Mouse (Mus musculus): ENCODE measurements around the gene Gm10577. TPM values are rescaled to one million over a fixed set of nuclear protein-coding genes. Genes with fewer than 3 reads are reported as not detected.
A peak's percentile ranks its signal among the peaks of the same experiment; 100 is the strongest.

Gene Gm10577
- polyA plus RNA-seq, 1 experiment from 2014 or later: not detected

DNA sequence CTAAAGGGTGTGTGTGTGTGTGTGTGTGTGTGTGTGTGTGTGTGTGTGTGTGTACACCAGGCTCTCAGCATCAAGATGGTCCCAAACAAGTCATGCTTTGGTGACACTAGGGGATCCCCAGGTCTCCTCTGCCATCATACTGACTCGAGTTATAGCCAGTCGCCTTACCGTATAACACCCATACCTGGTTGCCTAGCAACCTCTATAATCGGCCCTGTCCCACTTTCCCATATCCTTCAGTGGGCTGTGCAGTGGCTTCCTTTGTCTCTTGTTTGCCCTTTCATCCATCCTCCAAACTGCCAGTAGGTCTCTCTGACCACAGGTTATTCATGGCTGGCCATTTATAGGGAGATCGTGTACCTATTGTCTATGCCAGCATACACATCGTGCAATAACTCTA is 19.4 kb downstream of the Gm10577 start:
- no peak overlapping the region for H3K9ac ChIP-seq (replicated peaks; ENCODE audit: low read depth, low read length)
- H3K4me3 ChIP-seq (ENCODE audit: low read depth, low read length): no peak overlapping the region
- no peak overlapping the region for H3K27ac ChIP-seq (ENCODE audit: low read depth, low read length)
- H3K4me1 ChIP-seq (ENCODE audit: control insufficient read depth, insufficient read depth, low read length): no peaks in the 10 kb centered on the region
- 0 out of 2 replicates have a peak, but pooled peaks have one; percentile 38 for ATAC-seq (ENCODE audit: low read depth)
- no peaks in the 10 kb centered on the region for H3K27me3 ChIP-seq (ENCODE audit: control insufficient read depth, insufficient read depth, low read length)
- no peaks in the 10 kb centered on the region for H3K9me3 ChIP-seq (ENCODE audit: control insufficient read depth, low read length)
- H3K36me3 ChIP-seq (ENCODE audit: control insufficient read depth, insufficient read depth, low read length): 0 out of 2 replicates have a peak, but pooled peaks cover 5% of the 10 kb centered on the region
- no peak overlapping the region for H3K4me2 ChIP-seq (ENCODE audit: low read depth, low read length)
- WGBS: 55% methylated on average over 6 of the region's 6 CpGs

DNA sequence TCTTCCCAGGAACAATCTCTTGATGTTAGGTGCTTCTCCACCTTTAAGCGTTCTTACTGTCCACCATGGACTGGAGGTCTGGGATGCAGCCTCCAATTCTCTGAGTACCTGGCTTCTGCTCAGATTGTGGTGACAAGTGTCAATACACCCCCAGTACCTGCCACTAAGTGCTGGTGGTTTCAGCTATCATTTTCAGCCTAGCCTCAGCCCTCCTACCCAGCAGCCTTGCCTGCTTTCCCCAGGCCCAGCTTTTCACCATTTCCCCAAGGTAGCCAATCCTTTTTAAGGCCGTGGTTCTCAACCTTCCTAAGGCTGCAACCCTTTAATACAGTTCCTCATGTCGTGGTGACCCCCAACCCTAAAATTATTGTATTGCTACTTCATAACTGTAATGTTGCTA is 19.9 kb downstream of the Gm10577 start:
- ATAC-seq (ENCODE audit: low read depth): no peak
- Histone ChIP-seq H3K27me3 (ENCODE audit: control insufficient read depth, insufficient read depth, low read length) (no peaks in the 10 kb centered on the region), H3K27ac (ENCODE audit: low read depth, low read length) (no peak overlapping the region), H3K36me3 (ENCODE audit: control insufficient read depth, insufficient read depth, low read length) (0 out of 2 replicates have a peak, but pooled peaks cover 5% of the 10 kb centered on the region), H3K9me3 (ENCODE audit: control insufficient read depth, low read length) (no peaks in the 10 kb centered on the region), H3K9ac (replicated peaks; ENCODE audit: low read depth, low read length) (no peak overlapping the region), H3K4me2 (ENCODE audit: low read depth, low read length) (no peak overlapping the region), H3K4me3 (ENCODE audit: low read depth, low read length) (no peak overlapping the region), H3K4me1 (ENCODE audit: control insufficient read depth, insufficient read depth, low read length) (no peaks in the 10 kb centered on the region)
- WGBS: over 99% methylated on average over 3 of the region's 3 CpGs

DNA sequence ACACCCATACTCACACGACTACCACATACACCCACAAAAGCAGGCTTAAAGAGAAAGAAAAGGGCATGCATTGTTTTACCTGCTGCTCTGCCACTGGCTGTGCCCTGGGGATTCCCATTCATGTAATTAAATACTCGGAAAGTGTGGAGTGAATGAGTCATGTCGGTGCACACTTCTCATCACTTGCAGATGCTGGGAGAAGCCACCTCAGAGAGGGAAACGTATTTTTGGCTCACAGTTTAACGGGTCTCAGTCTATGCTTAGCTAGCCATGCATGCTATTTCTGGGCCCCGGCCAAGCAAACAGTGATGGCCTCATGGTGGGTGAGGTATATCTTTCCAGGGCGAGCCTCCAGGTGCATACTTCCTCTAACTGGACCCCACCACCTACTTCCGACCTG is 21.6 kb downstream of the Gm10577 start:
- H3K4me2 ChIP-seq (ENCODE audit: low read depth, low read length): no peak overlapping the region
- ATAC-seq (ENCODE audit: low read depth): no peak
- no peaks in the 10 kb centered on the region for H3K27me3 ChIP-seq (ENCODE audit: control insufficient read depth, insufficient read depth, low read length)
- H3K9ac ChIP-seq (replicated peaks; ENCODE audit: low read depth, low read length): no peak overlapping the region
- no peaks in the 10 kb centered on the region for H3K4me1 ChIP-seq (ENCODE audit: control insufficient read depth, insufficient read depth, low read length)
- H3K36me3 ChIP-seq (ENCODE audit: control insufficient read depth, insufficient read depth, low read length): 0 out of 2 replicates have a peak, but pooled peaks cover 5% of the 10 kb centered on the region
- no peak overlapping the region for H3K4me3 ChIP-seq (ENCODE audit: low read depth, low read length)
- H3K9me3 ChIP-seq (ENCODE audit: control insufficient read depth, low read length): no peaks in the 10 kb centered on the region
- H3K27ac ChIP-seq (ENCODE audit: low read depth, low read length): no peak overlapping the region
- WGBS: 82% methylated on average over 8 of the region's 8 CpGs

DNA sequence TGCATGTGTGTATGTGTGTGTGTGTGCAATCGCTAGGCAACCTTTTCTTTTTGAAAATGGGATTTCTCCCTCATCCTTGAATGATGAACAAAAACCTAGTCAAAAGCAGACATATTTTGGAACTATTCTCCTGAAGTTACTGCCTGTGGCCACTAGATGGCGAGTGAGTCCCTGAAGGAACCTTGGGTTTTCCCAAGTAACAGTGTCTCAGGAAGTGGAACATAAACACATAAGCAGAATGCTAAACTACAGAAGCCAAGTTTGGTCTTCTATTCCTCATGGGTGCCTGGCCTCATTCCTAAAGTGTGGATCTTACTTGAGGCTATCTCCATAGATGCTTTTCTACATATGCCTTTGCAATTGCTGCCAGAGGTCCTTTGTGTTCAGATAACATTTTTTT is 22.4 kb downstream of the Gm10577 start:
- Histone ChIP-seq H3K9ac (replicated peaks; ENCODE audit: low read depth, low read length) (no peak overlapping the region), H3K27ac (ENCODE audit: low read depth, low read length) (no peak overlapping the region), H3K27me3 (ENCODE audit: control insufficient read depth, insufficient read depth, low read length) (no peaks in the 10 kb centered on the region), H3K9me3 (ENCODE audit: control insufficient read depth, low read length) (no peaks in the 10 kb centered on the region), H3K4me2 (ENCODE audit: low read depth, low read length) (no peak overlapping the region), H3K4me1 (ENCODE audit: control insufficient read depth, insufficient read depth, low read length) (no peaks in the 10 kb centered on the region), H3K4me3 (ENCODE audit: low read depth, low read length) (no peak overlapping the region), H3K36me3 (ENCODE audit: control insufficient read depth, insufficient read depth, low read length) (0 out of 2 replicates have a peak, but pooled peaks cover 3% of the 10 kb centered on the region)
- WGBS: 27% methylated on average over 2 of the region's 2 CpGs
- ATAC-seq (ENCODE audit: low read depth): no peak

DNA sequence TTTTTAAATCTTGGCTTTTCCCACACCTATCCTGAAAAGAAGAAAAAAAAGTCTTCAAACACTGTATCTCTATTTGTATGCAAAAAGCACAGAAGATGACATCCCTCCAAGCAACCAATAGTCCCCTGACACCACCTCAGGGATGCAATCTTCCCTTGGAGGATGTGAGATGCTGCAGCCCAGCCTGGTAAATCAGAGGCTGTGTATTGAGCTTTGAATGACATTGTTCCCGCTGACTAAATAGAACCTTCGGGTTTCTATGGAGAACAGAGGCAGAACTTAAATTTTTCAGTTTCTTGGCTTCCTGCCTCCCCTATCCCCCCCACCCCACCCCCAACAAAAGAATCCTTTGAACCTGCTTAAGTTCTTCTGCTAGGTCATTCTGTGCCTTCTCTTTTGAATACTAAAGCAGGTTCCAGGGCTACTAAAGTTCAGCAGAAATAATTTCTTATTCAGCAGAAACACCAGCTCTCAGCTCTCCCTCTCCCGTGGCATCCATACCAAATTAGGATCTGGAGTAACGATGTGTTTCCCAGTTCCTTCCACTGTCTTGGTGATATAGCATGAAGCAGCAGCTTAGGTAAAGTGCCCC is 24.3 kb downstream of the Gm10577 start:
- ATAC-seq (ENCODE audit: low read depth): no peak; the same call in 1 of the 2 replicates
- no peak overlapping the region for H3K27ac ChIP-seq (ENCODE audit: low read depth, low read length)
- WGBS: 40% methylated on average over 4 of the region's 4 CpGs
- no peak overlapping the region for H3K4me2 ChIP-seq (ENCODE audit: low read depth, low read length)
- 0 out of 2 replicates have a peak, but pooled peaks cover 1% of the 10 kb centered on the region for H3K4me1 ChIP-seq (ENCODE audit: control insufficient read depth, insufficient read depth, low read length)
- no peaks in the 10 kb centered on the region for H3K36me3 ChIP-seq (ENCODE audit: control insufficient read depth, insufficient read depth, low read length)
- no peaks in the 10 kb centered on the region for H3K9me3 ChIP-seq (ENCODE audit: control insufficient read depth, low read length)
- H3K4me3 ChIP-seq (ENCODE audit: low read depth, low read length): no peak overlapping the region
- H3K9ac ChIP-seq (replicated peaks; ENCODE audit: low read depth, low read length): no peak overlapping the region
- H3K27me3 ChIP-seq (ENCODE audit: control insufficient read depth, insufficient read depth, low read length): no peaks in the 10 kb centered on the region

DNA sequence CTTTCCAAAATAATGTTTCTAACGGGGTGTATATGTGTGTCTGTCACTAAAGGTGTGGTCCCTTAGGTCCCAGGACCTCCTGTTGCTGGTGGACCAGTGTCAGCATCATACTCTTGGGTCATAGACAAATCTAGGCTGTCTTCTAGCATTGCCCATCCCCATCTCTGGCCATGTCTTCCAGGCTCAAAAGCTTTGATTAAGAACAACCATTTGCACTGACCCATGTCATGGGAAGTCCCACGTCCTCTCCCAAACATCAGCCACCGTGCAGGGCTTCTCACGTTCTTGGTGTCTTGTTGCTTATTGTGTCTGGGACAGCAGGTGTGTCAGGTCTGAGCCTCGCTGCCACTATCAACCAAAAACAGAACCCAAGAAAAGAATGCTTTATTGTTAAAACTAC is 24.9 kb downstream of the Gm10577 start:
- H3K4me2 ChIP-seq (ENCODE audit: low read depth, low read length): no peak overlapping the region
- no peaks in the 10 kb centered on the region for H3K36me3 ChIP-seq (ENCODE audit: control insufficient read depth, insufficient read depth, low read length)
- 0 out of 2 replicates have a peak, but pooled peaks cover 3% of the 10 kb centered on the region for H3K4me1 ChIP-seq (ENCODE audit: control insufficient read depth, insufficient read depth, low read length)
- H3K9ac ChIP-seq (replicated peaks; ENCODE audit: low read depth, low read length): no peak overlapping the region
- no peak for ATAC-seq (ENCODE audit: low read depth)
- no peak overlapping the region for H3K4me3 ChIP-seq (ENCODE audit: low read depth, low read length)
- H3K9me3 ChIP-seq (ENCODE audit: control insufficient read depth, low read length): no peaks in the 10 kb centered on the region
- 74% methylated on average over 5 of the region's 5 CpGs for WGBS
- no peaks in the 10 kb centered on the region for H3K27me3 ChIP-seq (ENCODE audit: control insufficient read depth, insufficient read depth, low read length)
- H3K27ac ChIP-seq (ENCODE audit: low read depth, low read length): no peak overlapping the region

DNA sequence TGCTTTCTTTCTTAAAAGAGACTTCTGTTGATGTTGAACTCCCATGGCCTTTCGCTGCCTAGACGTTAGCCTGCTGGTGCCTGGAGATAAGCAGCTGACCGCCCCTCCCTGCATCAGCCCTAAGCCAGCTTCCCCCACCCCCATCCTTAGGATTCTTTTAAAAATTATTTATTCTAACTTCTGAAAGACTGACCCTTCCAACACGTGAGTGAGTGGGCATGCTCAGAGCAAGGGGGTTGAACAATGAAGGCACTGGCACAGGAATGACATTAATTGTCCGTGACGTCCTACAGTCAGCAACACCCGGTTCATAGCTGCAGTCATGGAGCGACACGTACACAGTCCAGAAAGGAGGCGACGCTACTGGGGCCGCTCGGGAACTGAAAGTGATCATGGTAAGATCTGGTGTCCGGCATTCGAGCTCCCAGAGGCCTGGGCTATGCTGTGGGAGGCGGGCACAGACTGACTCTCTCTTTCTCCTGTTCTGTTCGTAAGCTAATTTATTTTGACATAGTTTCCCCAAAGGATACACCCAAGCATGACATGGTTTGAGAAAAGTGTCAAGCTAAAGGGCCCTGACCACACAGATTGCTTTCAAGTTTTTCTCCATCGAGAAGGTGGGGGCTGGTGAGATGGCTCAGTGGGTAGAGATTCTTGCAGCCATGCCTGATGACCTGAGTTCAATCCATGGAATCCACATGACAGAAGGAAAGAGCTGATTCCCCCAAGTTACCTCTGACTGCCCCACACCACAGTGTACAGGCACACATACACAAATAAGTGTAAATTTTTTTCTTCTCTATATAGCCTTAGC is 25.8 kb downstream of the Gm10577 start:
- H3K4me1 ChIP-seq (ENCODE audit: control insufficient read depth, insufficient read depth, low read length): 0 out of 2 replicates have a peak, but pooled peaks cover 3% of the 10 kb centered on the region
- H3K4me2 ChIP-seq (ENCODE audit: low read depth, low read length): no peak overlapping the region
- no peak overlapping the region for H3K9ac ChIP-seq (replicated peaks; ENCODE audit: low read depth, low read length)
- no peaks in the 10 kb centered on the region for H3K36me3 ChIP-seq (ENCODE audit: control insufficient read depth, insufficient read depth, low read length)
- no peak overlapping the region for H3K4me3 ChIP-seq (ENCODE audit: low read depth, low read length)
- H3K27ac ChIP-seq (ENCODE audit: low read depth, low read length): no peak overlapping the region
- H3K27me3 ChIP-seq (ENCODE audit: control insufficient read depth, insufficient read depth, low read length): no peaks in the 10 kb centered on the region
- ATAC-seq (ENCODE audit: low read depth): peak; percentile 35; the same call in 1 of the 2 replicates
- 71% methylated on average over 18 of the region's 18 CpGs for WGBS
- H3K9me3 ChIP-seq (ENCODE audit: control insufficient read depth, low read length): no peaks in the 10 kb centered on the region

DNA sequence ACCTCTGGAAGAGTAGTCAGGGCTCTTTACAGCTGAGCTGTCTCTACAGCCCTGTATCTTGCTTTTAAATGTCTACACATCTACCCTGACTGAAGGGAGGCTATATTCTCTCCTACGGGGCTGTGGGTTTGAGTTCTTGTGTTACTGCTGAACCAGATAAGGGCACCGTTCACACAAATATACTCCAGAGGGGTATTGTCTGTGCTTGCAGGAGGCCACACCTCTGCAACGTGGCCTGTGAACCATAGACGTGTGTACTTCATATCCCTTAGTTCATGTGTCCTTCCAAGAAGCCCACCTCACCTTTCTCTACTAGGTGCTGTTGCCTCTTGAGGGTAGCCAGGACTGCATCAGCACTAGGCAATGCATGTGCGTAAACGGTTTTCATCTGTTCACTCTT is 28.4 kb downstream of the Gm10577 start:
- ATAC-seq (ENCODE audit: low read depth): no peak
- H3K27me3 ChIP-seq (ENCODE audit: control insufficient read depth, insufficient read depth, low read length): no peaks in the 10 kb centered on the region
- no peaks in the 10 kb centered on the region for H3K36me3 ChIP-seq (ENCODE audit: control insufficient read depth, insufficient read depth, low read length)
- H3K9me3 ChIP-seq (ENCODE audit: control insufficient read depth, low read length): no peaks in the 10 kb centered on the region
- no peak overlapping the region for H3K4me3 ChIP-seq (ENCODE audit: low read depth, low read length)
- H3K4me2 ChIP-seq (ENCODE audit: low read depth, low read length): no peak overlapping the region
- 92% methylated on average over 6 of the region's 6 CpGs for WGBS
- no peak overlapping the region for H3K27ac ChIP-seq (ENCODE audit: low read depth, low read length)
- H3K4me1 ChIP-seq (ENCODE audit: control insufficient read depth, insufficient read depth, low read length): 0 out of 2 replicates have a peak, but pooled peaks cover 3% of the 10 kb centered on the region
- no peak overlapping the region for H3K9ac ChIP-seq (replicated peaks; ENCODE audit: low read depth, low read length)

DNA sequence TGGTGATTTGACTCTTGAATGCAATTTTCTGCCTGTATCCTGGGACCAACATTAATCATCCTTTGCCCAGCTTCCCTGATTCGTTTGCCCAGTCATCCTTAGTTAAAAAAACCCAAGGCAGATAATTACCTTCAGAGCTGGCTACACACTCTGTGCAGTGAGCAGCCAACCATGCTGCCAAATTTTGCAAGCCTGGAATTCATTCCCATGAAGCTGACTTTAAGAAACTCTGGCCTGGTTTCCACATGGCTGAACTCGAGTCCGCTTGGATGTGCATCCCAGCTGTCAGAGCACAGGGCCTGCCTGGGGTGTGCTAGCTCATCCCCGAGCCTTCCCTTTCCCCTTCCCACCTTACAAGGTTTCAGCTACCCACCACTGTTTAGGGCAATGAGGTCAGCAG is 29.5 kb downstream of the Gm10577 start:
- Histone ChIP-seq H3K4me1 (ENCODE audit: control insufficient read depth, insufficient read depth, low read length) (0 out of 2 replicates have a peak, but pooled peaks cover 3% of the 10 kb centered on the region), H3K27me3 (ENCODE audit: control insufficient read depth, insufficient read depth, low read length) (no peaks in the 10 kb centered on the region), H3K9ac (replicated peaks; ENCODE audit: low read depth, low read length) (no peak overlapping the region), H3K36me3 (ENCODE audit: control insufficient read depth, insufficient read depth, low read length) (no peaks in the 10 kb centered on the region), H3K4me3 (ENCODE audit: low read depth, low read length) (no peak overlapping the region), H3K4me2 (ENCODE audit: low read depth, low read length) (no peak overlapping the region), H3K9me3 (ENCODE audit: control insufficient read depth, low read length) (no peaks in the 10 kb centered on the region), H3K27ac (ENCODE audit: low read depth, low read length) (no peak overlapping the region)
- WGBS: 37% methylated on average over 4 of the region's 4 CpGs
- peak; percentile 49 for ATAC-seq (ENCODE audit: low read depth)

Data from neural tube, embryonic 14.5 days (tissue).